Mouse (Mus musculus): ENCODE results near the gene 9230102O04Rik. TPM values are rescaled to one million over a fixed set of nuclear protein-coding genes. Genes with fewer than 3 reads are reported as not detected.

The 9230102O04Rik gene
- total and polyA plus RNA-seq, 3 experiments: 0.17 TPM; not detected in 2

- no peak for TF ChIP-seq ELF1 (IDR thresholded peaks at IDR 0.05; ENCODE audit: low read depth, low read length)
- TF ChIP-seq USF1 (IDR thresholded peaks at IDR 0.05; ENCODE audit: low read depth, low read length): no peak
- TF ChIP-seq MYC (IDR thresholded peaks at IDR 0.05; ENCODE audit: low read depth, low read length): no peak
- DNase-seq (ENCODE audit: extremely low read depth): no peak
- peaks cover 5 to 37% of the 10 kb centered on the region in 2 experiments; a peak in 3 of 4 replicates for H3K4me1 ChIP-seq (ENCODE audit: control insufficient read depth in 1 of 2, insufficient read depth in 2 of 2)
- peaks cover 0 to 3% of the 10 kb centered on the region in 2 experiments for H3K36me3 ChIP-seq (replicated peaks in 1 of 2; ENCODE audit: control insufficient read depth in 1 of 2, insufficient read depth in 1 of 2, low read length in 1 of 2)
- no peak overlapping the region for H3K4me2 ChIP-seq (ENCODE audit: insufficient read depth, low read depth, poor library complexity, severe bottlenecking)
- H3K27me3 ChIP-seq (replicated peaks): no peaks in the 10 kb centered on the region
- dilution Hi-C loops (cut with MboI; ENCODE audit: extremely low pct_ligation_motif_present, extremely low pct_unique_long_range_greater_than_20kb, low sequenced_read_pairs) (no loop called here), in situ Hi-C loops (cut with MboI; ENCODE audit: low pct_ligation_motif_present, low pct_unique_long_range_greater_than_20kb, low sequenced_read_pairs) (no loop called here)
- H3K4me3 ChIP-seq (replicated peaks in 1 of 3; ENCODE audit: low read depth in 2 of 3, low read length in 2 of 3, poor library complexity in 1 of 3): no peak overlapping the region
- H3K79me2 ChIP-seq (replicated peaks; ENCODE audit: control insufficient read depth, extremely low read depth, insufficient read depth, poor library complexity, severe bottlenecking): no peaks in the 10 kb centered on the region
- no peak overlapping the region for H3K27ac ChIP-seq (ENCODE audit: insufficient read depth, low read depth)
- no peak overlapping the region for H3K9ac ChIP-seq (ENCODE audit: insufficient read depth, low read depth)
- peaks cover 3% of the 10 kb centered on the region for H3K9me3 ChIP-seq (replicated peaks; ENCODE audit: low read length)
Measured at GRCm38 (mm10) chr2:9873757-9874156, 15.6 kb downstream of the 9230102O04Rik start.

GRCm38 (mm10) chr2:9872682-9873081 is 16.7 kb downstream of the 9230102O04Rik start:
- H3K27me3 ChIP-seq (replicated peaks): no peaks in the 10 kb centered on the region
- no peaks in the 10 kb centered on the region for H3K79me2 ChIP-seq (replicated peaks; ENCODE audit: control insufficient read depth, extremely low read depth, insufficient read depth, poor library complexity, severe bottlenecking)
- peaks cover 3% of the 10 kb centered on the region for H3K9me3 ChIP-seq (replicated peaks; ENCODE audit: low read length)
- in situ Hi-C loops (cut with MboI; ENCODE audit: low pct_ligation_motif_present, low pct_unique_long_range_greater_than_20kb, low sequenced_read_pairs): no loop called here
- no peak overlapping the region for H3K9ac ChIP-seq (ENCODE audit: insufficient read depth, low read depth)
- H3K36me3 ChIP-seq (replicated peaks in 1 of 2; ENCODE audit: control insufficient read depth in 1 of 2, insufficient read depth in 1 of 2, low read length in 1 of 2): peaks cover 0 to 3% of the 10 kb centered on the region in 2 experiments
- no peak overlapping the region for H3K27ac ChIP-seq (ENCODE audit: insufficient read depth, low read depth)
- dilution Hi-C loops (cut with MboI; ENCODE audit: extremely low pct_ligation_motif_present, extremely low pct_unique_long_range_greater_than_20kb, low sequenced_read_pairs): no loop called here
- no peak overlapping the region for H3K4me3 ChIP-seq (replicated peaks in 1 of 3; ENCODE audit: low read depth in 2 of 3, low read length in 2 of 3, poor library complexity in 1 of 3)
- peaks cover 6 to 40% of the 10 kb centered on the region in 2 experiments; a peak in 3 of 4 replicates for H3K4me1 ChIP-seq (ENCODE audit: control insufficient read depth in 1 of 2, insufficient read depth in 2 of 2)
- no peak overlapping the region for H3K4me2 ChIP-seq (ENCODE audit: insufficient read depth, low read depth, poor library complexity, severe bottlenecking)
- DNase-seq (ENCODE audit: extremely low read depth): no peak
- TF ChIP-seq MAX (IDR thresholded peaks at IDR 0.05; ENCODE audit: low read length) (no peak), ZC3H11A (IDR thresholded peaks at IDR 0.05; ENCODE audit: low read depth, low read length) (no peak), NELFE (IDR thresholded peaks at IDR 0.05; ENCODE audit: low read depth, low read length) (no peak), ELF1 (IDR thresholded peaks at IDR 0.05; ENCODE audit: low read depth, low read length) (no peak), UBTF (IDR thresholded peaks at IDR 0.05; ENCODE audit: low read depth, low read length) (no peak), USF1 (IDR thresholded peaks at IDR 0.05; ENCODE audit: low read depth, low read length) (no peak), TCF12 (IDR thresholded peaks at IDR 0.05; ENCODE audit: low read depth, low read length) (no peak)

- DNase-seq (ENCODE audit: extremely low read depth): no peak
- in situ Hi-C loops (cut with MboI; ENCODE audit: low pct_ligation_motif_present, low pct_unique_long_range_greater_than_20kb, low sequenced_read_pairs): no loop called here
- Histone ChIP-seq H3K9ac (ENCODE audit: insufficient read depth, low read depth) (no peak overlapping the region), H3K79me2 (replicated peaks; ENCODE audit: control insufficient read depth, extremely low read depth, insufficient read depth, poor library complexity, severe bottlenecking) (no peaks in the 10 kb centered on the region), H3K27ac (ENCODE audit: insufficient read depth, low read depth) (no peak overlapping the region), H3K36me3 (replicated peaks in 1 of 2; ENCODE audit: control insufficient read depth in 1 of 2, insufficient read depth in 1 of 2, low read length in 1 of 2) (peaks cover 0 to 3% of the 10 kb centered on the region in 2 experiments), H3K4me2 (ENCODE audit: insufficient read depth, low read depth, poor library complexity, severe bottlenecking) (no peak overlapping the region), H3K27me3 (replicated peaks) (no peaks in the 10 kb centered on the region), H3K9me3 (replicated peaks; ENCODE audit: low read length) (no peaks in the 10 kb centered on the region), H3K4me3 (replicated peaks in 1 of 3; ENCODE audit: low read depth in 2 of 3, low read length in 2 of 3, poor library complexity in 1 of 3) (no peak overlapping the region), H3K4me1 (ENCODE audit: control insufficient read depth in 1 of 2, insufficient read depth in 2 of 2) (peaks cover 6 to 47% of the 10 kb centered on the region in 2 experiments; a peak in 3 of 4 replicates)
- dilution Hi-C loops (cut with MboI; ENCODE audit: extremely low pct_ligation_motif_present, extremely low pct_unique_long_range_greater_than_20kb, low sequenced_read_pairs): no loop called here
- TF ChIP-seq ZC3H11A (IDR thresholded peaks at IDR 0.05; ENCODE audit: low read depth, low read length): no peak
- no peak for TF ChIP-seq RAD21 (IDR thresholded peaks at IDR 0.05; ENCODE audit: low read depth, low read length)
- no peak for TF ChIP-seq RCOR1 (conservative IDR thresholded peaks at IDR 0.05; ENCODE audit: low read depth, low read length)
- TF ChIP-seq JUN (IDR thresholded peaks at IDR 0.05; ENCODE audit: insufficient read depth, low read depth, low read length): no peak
- no peak for TF ChIP-seq USF1 (IDR thresholded peaks at IDR 0.05; ENCODE audit: low read depth, low read length)
- no peak for TF ChIP-seq UBTF (IDR thresholded peaks at IDR 0.05; ENCODE audit: low read depth, low read length)
- TF ChIP-seq SMC3 (IDR thresholded peaks at IDR 0.05; ENCODE audit: low read depth, low read length): no peak
- TF ChIP-seq ZKSCAN1 (IDR thresholded peaks at IDR 0.05; ENCODE audit: borderline replicate concordance, low read depth, low read length): no peak
- no peak for TF ChIP-seq NELFE (IDR thresholded peaks at IDR 0.05; ENCODE audit: low read depth, low read length)
- TF ChIP-seq GABPA (IDR thresholded peaks at IDR 0.05; ENCODE audit: insufficient replicate concordance, low read depth, low read length): no peak
Measured at GRCm38 (mm10) chr2:9871798-9872197, 17.5 kb downstream of the 9230102O04Rik start.
